Mouse (Mus musculus): ENCODE data around the gene Psma7.
A peak's percentile ranks its signal among the peaks of the same experiment; 100 is the strongest.

Psma7 gene

DNA sequence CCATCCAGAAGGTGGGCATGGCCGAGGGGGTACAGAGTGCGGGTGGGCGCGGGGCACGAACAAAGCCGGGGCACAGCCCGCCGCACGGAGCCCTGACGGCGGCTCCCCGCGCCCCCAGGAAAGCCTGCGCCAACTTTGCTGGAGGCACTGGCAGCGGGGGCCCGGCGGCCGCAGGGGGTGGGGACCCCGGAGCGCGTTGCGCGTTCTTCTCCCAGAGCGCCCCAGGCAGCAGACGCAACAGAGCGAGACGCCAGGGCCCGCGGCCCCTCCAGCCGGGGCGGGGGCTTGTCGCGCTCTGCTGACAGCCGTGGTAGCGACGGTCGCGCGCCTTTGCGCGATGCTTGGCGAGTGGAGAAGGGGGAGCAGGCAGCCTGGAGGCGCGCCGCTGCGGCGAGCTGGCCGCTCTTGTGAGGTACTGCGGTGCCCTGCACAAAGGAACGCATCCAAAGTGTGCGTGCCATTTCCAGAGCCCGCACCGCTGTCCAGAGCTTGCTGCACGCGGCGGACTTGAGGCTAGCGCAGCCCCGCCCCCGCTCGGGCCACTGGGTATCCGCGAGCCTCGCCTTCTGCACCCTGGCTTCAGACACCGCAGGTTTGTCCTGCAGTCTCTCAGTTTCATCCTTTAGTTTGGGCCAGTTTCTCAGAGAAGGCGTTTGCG, 754 bp upstream of the Psma7 start:
- peak; percentile 84 for DNase-seq

DNA sequence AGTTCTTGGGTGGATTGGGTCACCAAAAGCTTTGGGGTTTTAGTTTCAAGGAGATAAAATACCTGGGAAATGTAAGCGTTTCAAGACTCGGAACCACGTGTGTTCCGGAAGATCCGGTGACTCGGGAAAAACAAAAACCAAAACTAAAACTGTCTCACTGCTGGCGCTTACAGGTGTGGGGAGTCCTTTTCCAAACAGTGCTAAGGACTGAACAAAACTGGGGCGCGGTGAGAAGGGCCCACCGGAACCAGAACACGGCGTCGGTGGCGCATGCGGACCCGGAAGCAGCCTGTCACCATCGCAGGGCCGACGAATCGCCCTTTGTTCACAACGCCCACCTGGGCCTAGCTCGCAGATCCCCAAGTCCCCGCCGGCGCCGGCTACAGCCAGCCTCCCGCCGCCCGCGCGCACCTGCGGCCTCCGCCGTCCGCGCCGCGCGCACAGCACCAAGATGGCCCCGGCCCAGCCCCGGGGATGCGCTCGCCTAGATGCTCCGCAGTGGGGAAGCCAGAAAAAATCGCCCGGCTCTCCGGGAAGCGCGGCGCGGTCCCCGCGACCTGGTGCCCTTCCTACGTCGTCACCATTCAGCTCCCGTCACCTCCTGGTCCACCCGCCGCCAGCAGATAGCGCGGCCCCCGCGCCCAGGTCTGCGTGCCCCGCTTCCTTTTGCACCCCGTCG, 517 bp downstream of the Psma7 start:
- DNase-seq, result peak; percentile 53

DNA sequence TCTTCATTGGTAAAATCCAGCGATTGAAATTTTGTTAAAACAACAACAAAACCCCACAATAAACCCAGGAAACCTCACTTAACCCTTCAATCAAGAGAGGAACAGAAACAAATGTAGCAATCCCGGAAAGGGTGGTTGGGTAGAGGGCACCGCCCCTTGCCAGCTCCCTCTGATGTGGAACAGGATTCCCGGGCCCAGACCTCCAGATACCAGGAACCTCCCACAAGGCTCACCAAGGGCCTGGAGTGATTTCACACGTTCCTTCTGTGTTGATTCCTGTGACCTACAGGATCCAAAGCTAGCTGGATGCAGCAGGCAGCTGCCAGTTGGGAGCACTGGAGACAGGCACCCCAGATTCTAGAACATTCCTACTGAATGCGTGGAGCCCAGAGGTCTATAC, 1.8 kb downstream of the Psma7 start:
- DNase-seq, result no peak

DNA sequence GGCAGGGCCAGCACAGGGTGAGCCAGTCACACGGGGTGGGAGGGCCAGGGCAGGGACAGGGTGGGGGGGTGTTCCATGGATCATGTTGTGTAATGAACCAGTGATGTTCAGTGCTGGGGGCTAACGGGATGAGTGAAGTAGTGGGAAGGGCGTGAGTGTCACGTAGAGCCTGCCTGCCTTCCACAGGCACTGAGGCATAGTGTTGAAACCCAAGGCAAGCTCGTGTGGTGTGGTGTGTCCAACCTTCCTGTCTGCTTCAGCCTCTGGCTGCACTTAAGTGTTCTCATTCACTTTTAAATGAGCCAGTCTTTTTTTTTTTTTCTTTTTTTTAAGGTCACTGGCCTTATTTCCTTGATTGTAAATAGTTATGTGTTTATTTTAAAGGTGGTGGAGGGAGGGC, 7.5 kb downstream of the Psma7 start:
- DNase-seq, result no peak

DNA sequence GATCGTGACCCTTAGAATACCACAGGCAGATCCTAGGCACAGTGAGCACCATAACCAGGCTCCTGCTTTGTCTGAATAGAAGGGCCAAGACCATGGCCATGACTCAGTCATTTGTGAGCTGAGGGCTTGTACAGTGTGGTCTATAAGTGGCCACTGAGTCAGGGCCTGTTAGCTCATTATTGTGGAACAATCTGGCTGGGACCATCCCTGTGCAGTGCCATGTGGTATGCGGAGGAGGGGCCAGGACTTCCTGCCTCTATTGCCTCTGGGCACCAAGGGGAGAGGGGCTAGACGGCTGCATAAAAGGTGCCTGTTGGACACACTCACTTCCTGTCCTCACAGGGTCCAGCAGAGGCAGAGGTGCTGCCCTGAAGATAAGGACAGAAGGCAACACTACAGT, 8.3 kb downstream of the Psma7 start:
- no peak for DNase-seq

DNA sequence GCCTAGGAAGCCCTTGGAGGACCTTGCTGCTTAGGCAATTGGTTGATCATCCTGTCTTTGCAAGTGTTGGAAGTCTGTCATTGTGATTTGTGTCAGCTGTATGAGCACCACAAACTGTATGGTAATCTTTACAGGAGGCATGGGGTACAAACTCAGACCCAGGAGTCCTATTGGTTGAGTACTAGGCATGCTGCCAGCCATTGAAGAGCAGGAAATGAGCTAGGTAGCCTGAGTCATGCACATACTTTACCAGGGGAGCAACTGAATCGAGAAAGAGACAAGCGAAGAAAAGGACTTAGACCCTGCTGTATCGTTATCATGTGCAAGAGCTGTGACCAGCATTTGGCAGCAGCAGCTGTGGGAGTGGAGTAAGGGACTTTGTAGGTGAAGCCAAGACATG, 9.3 kb downstream of the Psma7 start:
- no peak for DNase-seq

DNA sequence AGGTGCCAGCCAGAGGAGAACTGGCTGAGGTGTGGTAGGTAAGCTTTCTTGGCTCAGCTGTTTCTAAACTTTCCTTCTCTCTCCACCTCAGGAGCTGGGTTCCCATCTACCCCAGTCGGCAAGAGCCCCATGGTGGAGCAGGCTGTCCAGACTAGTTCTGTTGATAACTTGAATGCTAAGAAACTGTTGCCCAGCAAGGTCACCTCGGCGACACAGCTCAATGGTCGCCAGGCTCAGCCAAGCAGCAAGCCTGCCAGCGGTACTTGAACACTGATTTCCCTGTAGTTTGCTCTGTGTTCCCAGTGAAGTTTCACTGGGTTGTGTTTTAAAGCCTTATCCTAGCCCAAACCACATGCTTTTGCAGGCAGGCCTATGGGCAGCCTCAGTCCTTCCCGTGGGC, 11.0 kb downstream of the Psma7 start:
- DNase-seq, result no peak

DNA sequence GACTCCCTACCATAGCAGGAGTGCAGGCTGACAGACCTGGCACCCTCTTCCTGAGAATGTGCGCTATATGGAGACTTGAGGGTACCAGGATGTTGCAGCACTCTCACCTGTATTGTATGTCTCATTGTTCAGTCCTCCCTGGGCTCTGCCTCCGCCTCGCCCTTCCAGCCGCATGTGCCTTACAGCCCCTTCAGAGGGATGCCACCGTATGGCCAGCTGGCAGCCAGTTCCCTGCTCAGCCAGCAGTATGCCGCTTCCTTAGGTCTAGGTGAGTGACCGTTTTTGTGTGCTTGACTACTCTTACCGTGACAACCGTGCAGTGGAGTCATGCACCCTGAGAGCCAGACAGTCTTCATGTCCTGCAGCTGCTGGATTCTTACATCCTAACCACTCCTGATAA, 14.5 kb downstream of the Psma7 start:
- no peak for DNase-seq

DNA sequence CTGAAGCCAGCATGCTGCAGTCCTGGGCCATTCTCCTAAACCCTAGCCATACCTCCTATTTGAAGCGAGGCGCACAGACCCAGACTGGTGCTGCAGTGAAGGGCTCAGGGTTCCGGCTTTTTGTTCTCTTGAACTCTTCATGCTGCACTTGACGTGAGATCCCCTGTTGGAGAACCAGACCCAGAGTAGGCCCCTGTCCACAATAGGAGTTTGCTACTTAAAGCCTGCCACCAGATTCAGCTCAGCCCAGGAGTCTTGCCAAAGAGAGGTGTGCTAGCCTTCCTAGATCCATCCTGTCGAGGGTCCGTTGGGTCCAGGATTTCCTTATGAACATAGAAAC, 16.4 kb downstream of the Psma7 start:
- no peak for DNase-seq

DNA sequence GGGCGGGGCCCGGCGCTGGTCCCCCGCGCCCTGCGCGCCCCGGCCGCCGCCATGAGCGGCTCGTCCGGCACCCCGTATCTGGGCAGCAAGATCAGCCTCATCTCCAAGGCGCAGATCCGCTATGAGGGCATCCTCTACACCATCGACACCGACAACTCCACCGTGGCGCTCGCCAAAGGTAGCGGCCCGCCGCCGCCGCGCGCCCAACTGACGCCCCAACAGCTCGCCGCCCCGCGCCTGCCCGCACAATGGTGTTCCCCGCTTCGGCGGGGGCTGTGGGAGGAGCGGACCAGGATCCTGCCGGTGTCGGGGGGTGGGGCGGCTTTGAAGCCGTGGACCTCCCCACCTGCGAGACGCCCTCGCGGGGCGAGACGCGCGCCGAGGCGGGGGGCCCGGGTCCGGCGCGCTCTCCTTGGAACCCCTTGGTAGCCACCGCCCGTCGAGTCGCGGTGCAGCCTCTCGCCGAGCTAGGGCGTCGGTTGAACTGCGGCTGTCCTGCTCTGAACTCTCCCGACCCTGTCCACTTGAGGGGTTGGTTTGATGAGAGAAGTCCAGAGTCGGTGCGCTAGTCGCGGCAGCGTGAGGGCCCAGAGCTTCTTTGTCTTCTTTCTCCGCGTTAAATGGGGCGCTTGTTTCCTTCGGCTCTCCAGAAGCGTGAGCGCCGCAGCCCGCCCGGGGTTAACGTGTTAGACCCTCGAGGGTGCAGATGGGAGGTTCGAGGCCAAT, 16.9 kb downstream of the Psma7 start:
- peak; percentile 50 for DNase-seq

DNA sequence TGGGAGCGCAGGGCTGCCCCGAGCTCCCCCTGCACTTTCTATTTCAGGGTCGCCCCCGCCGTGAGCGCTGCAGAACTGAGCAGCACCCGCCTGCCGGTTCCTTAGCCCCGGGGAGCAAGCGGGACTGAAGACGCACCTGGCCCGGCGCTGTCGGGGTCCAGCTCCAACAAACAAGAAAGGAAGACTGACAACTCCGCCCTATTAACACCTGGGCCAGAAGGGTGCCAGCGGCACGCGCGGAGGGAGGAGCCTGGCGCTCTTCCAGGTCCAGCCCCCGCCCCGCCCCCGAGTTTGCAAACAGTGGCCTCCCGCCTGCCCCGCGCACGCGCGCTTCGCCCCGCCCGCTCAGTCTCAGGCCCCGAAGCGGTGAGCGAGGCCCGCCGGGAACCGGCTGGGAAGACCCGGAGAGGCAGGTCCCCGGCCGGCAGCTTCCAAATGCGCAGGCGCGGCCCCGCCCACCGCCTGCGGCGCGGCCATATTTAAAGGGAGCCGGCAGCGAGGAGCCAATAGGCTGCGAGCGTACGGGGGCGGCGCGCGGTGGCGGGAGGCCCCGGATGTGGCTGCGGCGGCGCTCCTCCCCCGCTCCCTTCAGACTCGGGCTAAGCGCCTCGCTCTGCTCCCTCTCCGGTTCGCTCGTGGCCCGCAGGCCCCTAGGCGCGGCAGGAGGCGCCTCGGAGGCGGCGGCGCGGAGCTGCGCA, 17.7 kb downstream of the Psma7 start, which contains the start of gene Lsm14b:
Gene Lsm14b, plus strand, starts transcription at position 587 of the 698 bp plus-strand sequence.
- DNase-seq, result peak; percentile 97

DNA sequence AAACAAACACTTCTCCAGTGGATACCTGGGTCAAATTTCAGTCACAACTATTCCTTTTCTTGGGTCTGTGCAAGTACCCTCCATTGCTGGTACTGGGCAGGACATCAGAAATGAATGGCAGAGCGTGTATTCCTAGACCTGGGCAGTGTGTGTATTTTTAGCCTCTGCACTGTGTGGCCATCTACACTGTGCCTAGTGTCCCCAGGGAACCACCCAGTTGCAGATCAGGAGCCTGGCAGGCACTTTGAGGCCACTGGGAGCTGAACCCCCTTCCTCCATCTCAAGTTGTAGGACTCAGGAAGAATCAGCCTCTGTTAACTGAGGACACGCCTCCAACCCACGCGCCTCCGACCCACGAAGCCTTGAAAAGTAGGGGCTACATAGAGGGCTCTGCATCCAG, 19.5 kb downstream of the Psma7 start:
- no peak for DNase-seq

DNA sequence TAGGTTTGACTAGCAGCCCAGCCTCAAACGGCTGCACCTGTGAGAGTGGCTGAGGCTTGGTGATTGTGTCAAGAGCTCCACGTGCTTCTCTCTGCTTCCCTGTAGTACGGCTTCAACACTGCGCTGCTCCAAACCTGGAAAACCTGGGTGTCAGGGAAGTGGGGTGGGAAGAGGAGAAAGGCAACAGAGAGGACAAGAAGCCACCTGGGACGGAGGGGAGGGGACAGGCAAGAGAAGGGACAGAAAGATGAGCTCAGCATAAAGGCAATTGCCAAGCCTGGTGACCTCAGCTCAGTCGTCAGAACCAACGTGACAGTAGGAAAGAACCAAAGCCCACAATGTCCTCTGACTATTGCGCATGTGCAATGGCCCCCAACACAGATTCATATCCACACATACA, 21.3 kb downstream of the Psma7 start:
- no peak for DNase-seq

DNA sequence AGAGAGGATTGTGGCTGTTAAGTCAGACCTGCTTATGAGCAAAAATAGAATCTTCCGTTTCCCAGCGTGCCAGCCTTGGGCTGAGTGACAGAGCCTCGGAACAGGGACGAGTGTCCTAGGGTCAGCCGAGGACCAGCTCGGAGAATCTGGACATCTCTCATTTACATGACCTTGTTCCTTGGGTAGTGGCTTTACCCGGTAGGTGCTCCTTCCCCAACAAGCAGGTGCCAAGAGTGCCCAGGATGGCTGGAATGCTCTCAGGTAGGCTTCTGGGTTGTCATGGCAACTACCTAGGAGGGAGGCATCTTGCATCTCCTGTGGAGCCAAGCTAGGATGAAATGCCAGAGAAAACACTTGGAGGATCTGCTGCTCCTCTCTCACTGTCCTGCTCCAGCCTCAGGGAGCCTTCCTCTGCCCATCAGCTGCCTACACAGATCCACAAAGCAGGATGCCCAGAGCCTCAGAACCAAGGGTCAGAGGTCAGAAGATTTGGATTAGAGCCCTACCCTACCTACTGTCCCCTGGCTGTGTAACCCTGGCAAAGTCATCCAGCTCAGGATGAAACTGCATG, 22.1 kb downstream of the Psma7 start:
- DNase-seq, result no peak

DNA sequence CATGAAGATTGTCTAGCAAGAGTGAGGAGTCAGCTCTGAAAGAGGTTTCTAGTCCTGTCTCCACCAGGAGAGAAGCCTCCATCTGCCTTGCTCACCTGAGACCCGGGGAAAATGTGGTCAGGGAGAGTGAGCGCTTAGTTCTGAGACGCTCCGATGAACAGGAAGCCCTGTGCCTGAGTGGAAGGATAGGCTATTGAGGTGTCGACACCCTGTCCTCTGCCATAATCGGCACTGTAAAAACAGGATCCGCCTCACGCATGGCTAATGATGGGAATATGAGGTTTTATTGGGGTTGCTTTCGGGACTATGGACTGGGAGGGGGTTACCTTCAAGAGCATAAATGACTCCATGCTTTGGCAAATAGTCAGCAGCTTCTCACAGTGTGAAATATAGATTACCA, 23.7 kb downstream of the Psma7 start:
- DNase-seq, result no peak

DNA sequence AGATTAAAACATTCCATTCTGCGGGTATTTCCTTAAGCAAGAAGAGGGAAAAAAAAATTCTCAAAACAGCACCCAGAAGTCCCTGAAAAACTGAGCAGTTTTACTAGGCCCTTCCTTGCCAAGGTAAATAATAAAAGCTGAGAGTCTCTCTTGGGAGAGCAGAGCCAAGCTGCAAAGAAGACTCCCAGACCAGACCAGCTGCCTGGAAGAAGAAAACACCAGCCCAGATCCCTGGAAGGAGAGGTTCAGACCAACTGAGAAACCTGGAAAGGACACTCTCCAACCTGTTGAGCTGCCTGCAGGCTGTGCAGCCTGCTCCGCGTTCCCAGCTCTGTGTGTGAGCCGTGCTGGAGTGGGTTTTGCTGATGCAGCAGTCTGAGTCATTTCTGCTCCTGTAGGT, 24.6 kb downstream of the Psma7 start:
- DNase-seq, result no peak

DNA sequence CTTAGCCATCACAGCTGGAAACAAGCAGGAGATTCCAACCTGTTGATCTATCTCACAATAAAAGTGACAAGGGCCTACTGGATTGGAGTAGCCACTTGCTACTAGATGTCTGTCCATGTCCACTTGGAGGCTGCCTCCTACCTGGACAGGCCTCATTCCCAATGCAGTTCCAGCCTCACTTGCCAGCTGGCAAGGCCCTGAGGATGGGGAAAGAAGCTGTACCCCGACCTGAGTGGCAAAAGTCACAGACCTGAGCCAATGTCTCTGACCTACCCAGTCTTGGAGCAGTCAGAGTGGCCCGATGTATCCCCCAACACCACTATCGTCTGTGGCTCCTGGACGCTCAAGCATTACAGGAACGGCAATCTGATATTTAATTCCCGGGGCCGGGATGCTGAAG, 28.5 kb downstream of the Psma7 start:
- DNase-seq, result no peak

DNA sequence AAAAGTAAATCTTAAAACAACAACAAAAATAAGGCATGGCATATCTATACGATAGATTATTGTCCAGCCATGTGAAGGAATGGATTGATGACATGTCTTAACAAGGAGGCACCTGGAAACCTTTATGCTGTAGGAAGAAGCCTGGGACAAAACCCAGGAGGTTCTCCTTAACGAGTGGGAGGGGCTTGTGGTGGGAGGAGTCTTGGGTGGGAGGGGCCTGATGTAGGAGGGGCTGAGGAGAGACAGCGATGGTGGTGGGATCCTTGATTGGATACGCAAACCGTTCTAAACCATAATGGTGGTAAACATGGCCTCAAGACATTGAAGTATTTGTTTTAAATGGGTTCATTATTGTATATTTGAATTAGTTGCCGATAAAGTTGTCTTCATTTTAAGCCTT, 30.9 kb downstream of the Psma7 start:
- no peak for DNase-seq

DNA sequence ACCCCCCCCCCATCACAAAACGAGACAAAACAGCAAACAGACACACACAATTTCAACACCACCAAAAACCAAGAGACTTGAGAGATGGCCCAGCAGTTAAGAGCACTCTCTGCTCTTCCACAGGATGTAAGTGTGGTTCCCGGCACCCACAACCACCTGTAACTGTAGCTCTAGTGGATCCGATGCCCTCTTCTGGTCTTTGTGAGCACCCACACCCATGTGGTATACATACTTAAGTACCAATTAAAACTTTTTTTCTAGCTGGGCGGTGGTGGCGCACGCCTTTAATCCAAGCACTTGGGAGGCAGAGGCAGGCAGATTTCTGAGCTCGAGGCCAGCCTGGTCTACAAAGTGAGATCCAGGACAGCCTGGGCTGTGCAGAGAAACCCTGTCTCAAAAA, 31.5 kb downstream of the Psma7 start:
- no peak for DNase-seq

DNA sequence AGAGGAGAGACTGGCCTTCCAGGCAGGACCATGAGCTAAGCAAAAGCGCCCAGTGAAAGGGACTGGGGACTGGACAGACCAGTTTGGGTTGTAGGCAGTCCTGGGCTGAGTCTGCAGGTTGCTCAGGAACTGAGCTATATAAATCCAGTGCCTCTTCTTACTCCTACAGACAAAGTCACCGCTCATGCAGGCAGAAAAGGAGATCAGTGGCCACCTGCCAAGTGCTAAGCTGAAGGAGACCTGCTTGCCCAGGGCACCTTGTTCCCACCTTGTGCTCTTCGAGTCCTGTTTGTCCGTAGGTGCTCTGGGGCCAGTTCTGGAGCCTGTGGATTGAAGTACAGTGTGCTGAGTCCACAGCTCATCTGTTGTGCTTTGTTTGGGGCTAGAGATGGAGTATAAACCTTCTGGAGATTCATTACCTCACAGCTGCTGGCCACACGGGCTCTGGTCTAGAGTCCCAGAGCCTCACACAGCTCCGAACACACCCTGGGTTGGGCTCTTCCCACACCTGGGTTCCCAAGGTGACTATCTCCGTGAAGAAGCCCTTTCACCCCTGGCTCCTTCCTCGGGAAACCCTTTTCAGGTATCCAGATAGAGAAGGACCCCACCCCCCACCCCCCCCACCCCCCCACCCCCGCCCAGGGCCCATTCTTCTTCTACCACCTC, 35.7 kb downstream of the Psma7 start:
- no peak for DNase-seq

DNA sequence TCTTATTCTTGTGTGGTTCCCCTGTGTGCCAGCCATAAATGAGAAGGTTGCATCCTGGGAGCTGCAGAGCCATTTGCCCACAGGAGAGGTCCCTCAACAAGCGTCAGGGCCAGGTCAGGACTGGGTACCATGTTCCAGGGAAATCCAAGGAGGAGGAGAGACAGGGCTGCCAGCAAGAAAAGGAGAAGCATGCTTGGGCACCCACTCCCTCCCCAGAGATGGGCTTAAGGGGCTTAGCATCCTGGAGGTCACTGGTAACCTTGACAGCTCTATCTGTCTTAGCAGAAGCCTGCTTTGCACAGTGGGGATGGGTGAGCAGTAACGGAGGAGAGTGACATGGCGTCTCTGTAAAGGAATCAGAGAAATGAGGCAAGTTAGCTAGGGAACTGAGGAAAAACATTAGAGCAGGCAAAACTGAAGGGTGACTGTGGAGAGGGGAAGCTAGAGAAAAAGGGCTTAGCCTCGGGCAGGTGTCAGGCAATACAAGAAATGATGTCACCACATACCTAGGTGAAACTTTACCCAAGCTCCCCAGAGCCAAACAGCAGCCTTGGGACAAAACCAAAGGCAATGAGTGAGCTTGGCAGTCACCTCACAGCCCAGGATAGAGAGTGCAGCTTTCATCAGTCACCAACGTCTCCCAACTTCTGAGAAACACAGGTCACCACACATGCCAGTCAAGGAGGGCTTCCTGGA, 36.4 kb downstream of the Psma7 start:
- DNase-seq, result no peak

DNA sequence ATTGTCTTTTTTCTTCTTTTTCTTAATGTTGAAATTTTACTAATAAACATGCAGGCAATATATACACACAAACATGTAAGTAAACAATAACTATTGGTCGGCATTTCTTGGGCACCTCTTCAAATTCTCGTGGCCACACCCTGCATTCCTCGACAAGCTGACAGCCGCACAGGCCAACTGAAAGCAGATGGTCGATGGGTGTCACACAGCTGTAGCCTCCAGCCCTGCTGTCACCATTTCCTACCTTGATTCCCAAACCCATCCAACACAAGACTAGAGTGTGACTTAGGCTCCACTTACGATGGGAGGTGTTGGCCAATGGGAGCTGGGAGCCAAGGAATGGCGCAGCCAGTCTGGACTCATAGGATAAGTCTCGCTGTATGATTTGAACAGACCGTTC, 40.6 kb downstream of the Psma7 start:
- DNase-seq, result no peak
